Mouse (Mus musculus) embryonic fibroblast, embryonic 13.5 days (primary cell): ENCODE data around the gene Slc25a21.

Experiments used
- CTCF ChIP-seq: IDR thresholded peaks from 2 replicates; pipeline ENCODE4 v1.5.1; 2011; ENCODE audit warnings: mild to moderate bottlenecking, control low read depth, low read length, moderate library complexity, borderline replicate concordance; ENCODE audit not compliant: insufficient read depth
- POLR2A ChIP-seq: IDR thresholded peaks from 2 replicates; pipeline ENCODE4 v1.6.1; 2011; ENCODE audit warnings: low read depth, mild to moderate bottlenecking, control low read depth, low read length, moderate library complexity

- TF ChIP-seq POLR2A (no peak), CTCF (no peak)
Measured at GRCm38 (mm10) chr12:57102322-57102721, 95.0 kb downstream of the Slc25a21 start.
